Mouse (Mus musculus): Measurements from ENCODE around the gene Gm20388. TPM values are rescaled to one million over a fixed set of nuclear protein-coding genes. Genes with fewer than 3 reads are reported as not detected.

The Gm20388 gene
- total RNA-seq, 1 experiment, result 27.0 TPM

- H3K27ac ChIP-seq (ENCODE audit: insufficient read depth, low read depth, low read length, poor library complexity, severe bottlenecking), result no peak overlapping the region
- H3K9ac ChIP-seq (ENCODE audit: insufficient read depth, low read depth, low read length, poor library complexity, severe bottlenecking), result no peak overlapping the region
- TF ChIP-seq CHD2 (IDR thresholded peaks at IDR 0.05; ENCODE audit: low read depth, low read length) (no peak), HCFC1 (IDR thresholded peaks at IDR 0.05; ENCODE audit: borderline replicate concordance, insufficient read depth, low read length) (no peak), ZNF384 (IDR thresholded peaks at IDR 0.05; ENCODE audit: low read depth, low read length) (no peak), ZC3H11A (IDR thresholded peaks at IDR 0.05; ENCODE audit: borderline replicate concordance, low read depth, low read length) (no peak), MAFK (IDR thresholded peaks at IDR 0.05; ENCODE audit: insufficient read depth, low read depth, low read length) (no peak)
- no peaks in the 10 kb centered on the region for H3K9me3 ChIP-seq (ENCODE audit: control insufficient read depth, insufficient read depth, low read depth, low read length)
- peaks cover 35% of the 10 kb centered on the region for H3K36me3 ChIP-seq (ENCODE audit: control insufficient read depth, insufficient read depth, low read length, poor library complexity, severe bottlenecking)
- in situ Hi-C loops (cut with MboI; ENCODE audit: low sequenced_read_pairs in 2 of 2, unreplicated experiment in 2 of 2), result no loop called here
- no peak for DNase-seq (ENCODE audit: low read depth, low spot score)
- no peak overlapping the region for H3K4me3 ChIP-seq (ENCODE audit: insufficient read depth in 1 of 2, low read depth in 1 of 2, low read length in 2 of 2, poor library complexity in 1 of 2, severe bottlenecking in 1 of 2)
- H3K4me1 ChIP-seq (ENCODE audit: control insufficient read depth in 2 of 2, insufficient read depth in 2 of 2, low read length in 2 of 2, poor library complexity in 1 of 2), result peaks cover 5 to 60% of the 10 kb centered on the region in 2 experiments
These were observed 641.9 kb downstream of the Gm20388 start for GRCm38 (mm10) chr8:120552509-120552908.

- TF ChIP-seq MAFK (IDR thresholded peaks at IDR 0.05; ENCODE audit: insufficient read depth, low read depth, low read length) (no peak), HCFC1 (IDR thresholded peaks at IDR 0.05; ENCODE audit: borderline replicate concordance, insufficient read depth, low read length) (no peak), ZC3H11A (IDR thresholded peaks at IDR 0.05; ENCODE audit: borderline replicate concordance, low read depth, low read length) (no peak), CHD2 (IDR thresholded peaks at IDR 0.05; ENCODE audit: low read depth, low read length) (no peak), ZNF384 (IDR thresholded peaks at IDR 0.05; ENCODE audit: low read depth, low read length) (no peak)
- in situ Hi-C loops (cut with MboI; ENCODE audit: low sequenced_read_pairs in 2 of 2, unreplicated experiment in 2 of 2), result no loop called here
- Histone ChIP-seq H3K36me3 (ENCODE audit: control insufficient read depth, insufficient read depth, low read length, poor library complexity, severe bottlenecking) (peaks cover 38% of the 10 kb centered on the region), H3K9me3 (ENCODE audit: control insufficient read depth, insufficient read depth, low read depth, low read length) (no peaks in the 10 kb centered on the region), H3K27ac (ENCODE audit: insufficient read depth, low read depth, low read length, poor library complexity, severe bottlenecking) (no peak overlapping the region), H3K4me3 (ENCODE audit: insufficient read depth in 1 of 2, low read depth in 1 of 2, low read length in 2 of 2, poor library complexity in 1 of 2, severe bottlenecking in 1 of 2) (no peak overlapping the region), H3K4me1 (ENCODE audit: control insufficient read depth in 2 of 2, insufficient read depth in 2 of 2, low read length in 2 of 2, poor library complexity in 1 of 2) (peaks cover 1 to 55% of the 10 kb centered on the region in 2 experiments; a peak in 3 of 4 replicates), H3K9ac (ENCODE audit: insufficient read depth, low read depth, low read length, poor library complexity, severe bottlenecking) (no peak overlapping the region)
- no peak for DNase-seq (ENCODE audit: low read depth, low spot score)
These were observed 642.9 kb downstream of the Gm20388 start for GRCm38 (mm10) chr8:120553441-120554123.

GRCm38 (mm10) chr8:120554466-120555039 lies 643.9 kb downstream of the Gm20388 start:
- Histone ChIP-seq H3K27ac (ENCODE audit: insufficient read depth, low read depth, low read length, poor library complexity, severe bottlenecking) (no peak overlapping the region), H3K36me3 (ENCODE audit: control insufficient read depth, insufficient read depth, low read length, poor library complexity, severe bottlenecking) (peaks cover 48% of the 10 kb centered on the region), H3K4me1 (ENCODE audit: control insufficient read depth in 2 of 2, insufficient read depth in 2 of 2, low read length in 2 of 2, poor library complexity in 1 of 2) (peaks cover 0 to 54% of the 10 kb centered on the region in 2 experiments; a peak in 3 of 4 replicates), H3K9ac (ENCODE audit: insufficient read depth, low read depth, low read length, poor library complexity, severe bottlenecking) (no peak overlapping the region), H3K4me3 (ENCODE audit: insufficient read depth in 1 of 2, low read depth in 1 of 2, low read length in 2 of 2, poor library complexity in 1 of 2, severe bottlenecking in 1 of 2) (no peak overlapping the region), H3K9me3 (ENCODE audit: control insufficient read depth, insufficient read depth, low read depth, low read length) (no peaks in the 10 kb centered on the region)
- DNase-seq (ENCODE audit: low read depth, low spot score), result no peak
- TF ChIP-seq CHD2 (IDR thresholded peaks at IDR 0.05; ENCODE audit: low read depth, low read length) (no peak), HCFC1 (IDR thresholded peaks at IDR 0.05; ENCODE audit: borderline replicate concordance, insufficient read depth, low read length) (no peak), MAFK (IDR thresholded peaks at IDR 0.05; ENCODE audit: insufficient read depth, low read depth, low read length) (no peak), ZC3H11A (IDR thresholded peaks at IDR 0.05; ENCODE audit: borderline replicate concordance, low read depth, low read length) (no peak), ZNF384 (IDR thresholded peaks at IDR 0.05; ENCODE audit: low read depth, low read length) (no peak)
- in situ Hi-C loops (cut with MboI; ENCODE audit: low sequenced_read_pairs in 2 of 2, unreplicated experiment in 2 of 2), result no loop called here

DNA sequence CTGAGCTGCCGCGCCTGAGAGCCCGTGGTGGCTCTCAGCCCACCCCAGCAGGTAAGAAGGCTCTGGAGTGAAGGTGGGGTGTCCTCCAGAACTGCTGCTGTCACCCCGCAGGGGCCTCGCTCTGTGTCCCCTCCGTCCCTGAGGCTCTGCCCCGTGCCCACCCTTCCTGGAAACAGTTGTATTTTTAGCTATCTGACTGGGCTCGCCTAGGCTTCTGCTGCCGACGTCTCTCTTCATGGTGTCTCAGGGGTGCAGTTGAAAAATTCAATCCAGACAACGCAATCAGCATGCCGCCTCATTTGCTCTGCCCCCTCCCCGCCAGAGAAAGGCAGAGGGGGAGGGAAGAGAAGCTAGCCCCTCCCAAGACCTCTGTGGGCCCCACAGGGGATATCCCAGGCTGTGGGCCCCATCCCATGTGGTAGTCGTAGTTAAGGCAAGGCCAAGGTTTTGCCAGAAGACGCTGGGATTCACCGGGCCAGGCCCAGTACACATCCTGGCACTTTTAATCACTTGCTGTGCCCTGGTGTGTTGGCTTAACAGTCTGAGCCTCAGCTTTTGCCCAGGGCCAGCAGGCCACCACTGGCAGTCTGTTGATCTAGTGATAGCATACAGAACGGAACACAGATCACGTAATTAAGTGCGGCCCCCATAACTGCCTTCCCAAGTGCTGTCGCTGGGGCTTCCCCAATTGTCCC lies 645.7 kb downstream of the Gm20388 start:
- Histone ChIP-seq H3K27ac (ENCODE audit: insufficient read depth, low read depth, low read length, poor library complexity, severe bottlenecking) (no peak overlapping the region), H3K9ac (ENCODE audit: insufficient read depth, low read depth, low read length, poor library complexity, severe bottlenecking) (peak overlapping the region; percentile 34; the same call in 1 of the 2 replicates), H3K4me3 (ENCODE audit: insufficient read depth in 1 of 2, low read depth in 1 of 2, low read length in 2 of 2, poor library complexity in 1 of 2, severe bottlenecking in 1 of 2) (no peak overlapping the region), H3K9me3 (ENCODE audit: control insufficient read depth, insufficient read depth, low read depth, low read length) (no peaks in the 10 kb centered on the region), H3K4me1 (ENCODE audit: control insufficient read depth in 2 of 2, insufficient read depth in 2 of 2, low read length in 2 of 2, poor library complexity in 1 of 2) (peaks cover 0 to 55% of the 10 kb centered on the region in 2 experiments; a peak in 3 of 4 replicates), H3K36me3 (ENCODE audit: control insufficient read depth, insufficient read depth, low read length, poor library complexity, severe bottlenecking) (peaks cover 52% of the 10 kb centered on the region)
- in situ Hi-C loops (cut with MboI; ENCODE audit: low sequenced_read_pairs in 2 of 2, unreplicated experiment in 2 of 2), result no loop called here
- no peak for TF ChIP-seq ZNF384 (IDR thresholded peaks at IDR 0.05; ENCODE audit: low read depth, low read length)
- TF ChIP-seq MAFK (IDR thresholded peaks at IDR 0.05; ENCODE audit: insufficient read depth, low read depth, low read length), result no peak
- TF ChIP-seq ZC3H11A (IDR thresholded peaks at IDR 0.05; ENCODE audit: borderline replicate concordance, low read depth, low read length), result no peak
- TF ChIP-seq CHD2 (IDR thresholded peaks at IDR 0.05; ENCODE audit: low read depth, low read length), result no peak
- no peak for TF ChIP-seq HCFC1 (IDR thresholded peaks at IDR 0.05; ENCODE audit: borderline replicate concordance, insufficient read depth, low read length)
- DNase-seq (ENCODE audit: low read depth, low spot score), result no peak
